Mouse (Mus musculus): ENCODE data around the gene Hunk. TPM values are rescaled to one million over a fixed set of nuclear protein-coding genes. Genes with fewer than 3 reads are reported as not detected.

Hunk gene
- polyA plus RNA-seq, 1 experiment from 2014 or later = 5.6 TPM

DNA sequence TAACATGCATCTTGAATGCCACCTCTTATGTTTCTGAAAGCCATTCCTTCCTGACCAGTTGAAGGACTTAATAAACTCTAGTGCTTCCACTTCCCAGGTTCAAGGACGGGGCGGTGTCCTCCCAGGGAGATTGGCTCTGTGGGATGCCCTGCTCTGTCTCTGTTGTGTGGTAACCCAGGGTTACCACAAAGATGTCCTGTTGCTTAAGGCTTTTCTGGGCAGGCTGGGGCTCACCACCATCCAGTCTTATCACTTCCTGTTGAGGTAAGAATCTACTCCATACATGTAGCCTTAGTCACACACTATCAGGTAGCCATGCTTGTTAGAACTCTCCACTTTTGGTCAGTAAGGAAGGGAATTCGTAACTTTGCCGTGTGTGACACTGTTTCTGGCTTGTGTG, 49.4 kb downstream of the Hunk start:
- no peak overlapping the region for H3K4me3 ChIP-seq (ENCODE audit: low read depth, low read length)
- no peaks in the 10 kb centered on the region for H3K27me3 ChIP-seq (replicated peaks; ENCODE audit: control insufficient read depth, insufficient read depth, low read length)
- H3K4me1 ChIP-seq (replicated peaks; ENCODE audit: control insufficient read depth, insufficient read depth, low read length) = peaks cover 9% of the 10 kb centered on the region
- ATAC-seq (replicated peaks; ENCODE audit: low FRiP score) (no peak), DNase-seq (ENCODE audit: low spot score) (no peak)
- WGBS = 43% methylated on average over 4 of the region's 4 CpGs
- H3K27ac ChIP-seq (ENCODE audit: low read depth, low read length) = no peak overlapping the region
- H3K9ac ChIP-seq (ENCODE audit: low read depth, low read length) = no peak overlapping the region
- peaks cover 2% of the 10 kb centered on the region; the same call in 1 of the 2 replicates for H3K9me3 ChIP-seq (ENCODE audit: control insufficient read depth, low read length)
- peaks cover 16% of the 10 kb centered on the region for H3K36me3 ChIP-seq (ENCODE audit: control insufficient read depth, insufficient read depth, low read length)
- no peak overlapping the region for H3K4me2 ChIP-seq

- no peak for DNase-seq (ENCODE audit: low spot score)
These were observed 51.5 kb downstream of the Hunk start for GRCm38 (mm10) chr16:90437276-90437675.

GRCm38 (mm10) chr16:90439493-90439892, 53.7 kb downstream of the Hunk start:
- 74% methylated on average over 6 of the region's 6 CpGs for WGBS

More at GRCm38 (mm10) chr16:90437276-90437675, 51.5 kb downstream of the Hunk start:
- no peak overlapping the region for H3K4me3 ChIP-seq (ENCODE audit: low read depth, low read length)
- peaks cover 4% of the 10 kb centered on the region; the same call in 1 of the 2 replicates for H3K4me1 ChIP-seq (replicated peaks; ENCODE audit: control insufficient read depth, insufficient read depth, low read length)
- no peak overlapping the region for H3K4me2 ChIP-seq
- no peak overlapping the region for H3K27ac ChIP-seq (ENCODE audit: low read depth, low read length)
- ATAC-seq (replicated peaks; ENCODE audit: low FRiP score) = no peak
- H3K9me3 ChIP-seq (ENCODE audit: control insufficient read depth, low read length) = peaks cover 2% of the 10 kb centered on the region; the same call in 1 of the 2 replicates
- WGBS = 39% methylated on average over 5 of the region's 5 CpGs
- peaks cover 16% of the 10 kb centered on the region for H3K36me3 ChIP-seq (ENCODE audit: control insufficient read depth, insufficient read depth, low read length)
- H3K9ac ChIP-seq (ENCODE audit: low read depth, low read length) = no peak overlapping the region
- H3K27me3 ChIP-seq (replicated peaks; ENCODE audit: control insufficient read depth, insufficient read depth, low read length) = no peaks in the 10 kb centered on the region

GRCm38 (mm10) chr16:90440654-90441053, 54.8 kb downstream of the Hunk start:
- Histone ChIP-seq H3K36me3 (ENCODE audit: control insufficient read depth, insufficient read depth, low read length) (no peaks in the 10 kb centered on the region), H3K9me3 (ENCODE audit: control insufficient read depth, low read length) (no peaks in the 10 kb centered on the region), H3K27ac (ENCODE audit: low read depth, low read length) (no peak overlapping the region), H3K27me3 (replicated peaks; ENCODE audit: control insufficient read depth, insufficient read depth, low read length) (no peaks in the 10 kb centered on the region), H3K4me1 (replicated peaks; ENCODE audit: control insufficient read depth, insufficient read depth, low read length) (peaks cover 4% of the 10 kb centered on the region; the same call in 1 of the 2 replicates), H3K4me2 (no peak overlapping the region), H3K4me3 (ENCODE audit: low read depth, low read length) (no peak overlapping the region), H3K9ac (ENCODE audit: low read depth, low read length) (no peak overlapping the region)
- WGBS = 85% methylated on average over 10 of the region's 10 CpGs
- no peak for DNase-seq (ENCODE audit: low spot score)
- no peak for ATAC-seq (replicated peaks; ENCODE audit: low FRiP score)

More at GRCm38 (mm10) chr16:90439493-90439892, 53.7 kb downstream of the Hunk start:
- Histone ChIP-seq H3K4me2 (no peak overlapping the region), H3K9ac (ENCODE audit: low read depth, low read length) (no peak overlapping the region), H3K27ac (ENCODE audit: low read depth, low read length) (no peak overlapping the region), H3K4me1 (replicated peaks; ENCODE audit: control insufficient read depth, insufficient read depth, low read length) (peaks cover 4% of the 10 kb centered on the region; the same call in 1 of the 2 replicates), H3K27me3 (replicated peaks; ENCODE audit: control insufficient read depth, insufficient read depth, low read length) (no peaks in the 10 kb centered on the region), H3K9me3 (ENCODE audit: control insufficient read depth, low read length) (no peaks in the 10 kb centered on the region), H3K4me3 (ENCODE audit: low read depth, low read length) (no peak overlapping the region), H3K36me3 (ENCODE audit: control insufficient read depth, insufficient read depth, low read length) (no peaks in the 10 kb centered on the region)
- ATAC-seq (replicated peaks; ENCODE audit: low FRiP score) (no peak), DNase-seq (ENCODE audit: low spot score) (no peak)

GRCm38 (mm10) chr16:90442991-90443390, 57.2 kb downstream of the Hunk start:
- Histone ChIP-seq H3K36me3 (ENCODE audit: control insufficient read depth, insufficient read depth, low read length) (no peaks in the 10 kb centered on the region), H3K4me1 (replicated peaks; ENCODE audit: control insufficient read depth, insufficient read depth, low read length) (no peaks in the 10 kb centered on the region), H3K4me3 (ENCODE audit: low read depth, low read length) (no peak overlapping the region), H3K9ac (ENCODE audit: low read depth, low read length) (no peak overlapping the region), H3K9me3 (ENCODE audit: control insufficient read depth, low read length) (no peaks in the 10 kb centered on the region), H3K4me2 (no peak overlapping the region), H3K27me3 (replicated peaks; ENCODE audit: control insufficient read depth, insufficient read depth, low read length) (no peaks in the 10 kb centered on the region), H3K27ac (ENCODE audit: low read depth, low read length) (no peak overlapping the region)
- 74% methylated on average over 6 of the region's 6 CpGs for WGBS
- ATAC-seq (replicated peaks; ENCODE audit: low FRiP score) (no peak), DNase-seq (ENCODE audit: low spot score) (no peak)

DNA sequence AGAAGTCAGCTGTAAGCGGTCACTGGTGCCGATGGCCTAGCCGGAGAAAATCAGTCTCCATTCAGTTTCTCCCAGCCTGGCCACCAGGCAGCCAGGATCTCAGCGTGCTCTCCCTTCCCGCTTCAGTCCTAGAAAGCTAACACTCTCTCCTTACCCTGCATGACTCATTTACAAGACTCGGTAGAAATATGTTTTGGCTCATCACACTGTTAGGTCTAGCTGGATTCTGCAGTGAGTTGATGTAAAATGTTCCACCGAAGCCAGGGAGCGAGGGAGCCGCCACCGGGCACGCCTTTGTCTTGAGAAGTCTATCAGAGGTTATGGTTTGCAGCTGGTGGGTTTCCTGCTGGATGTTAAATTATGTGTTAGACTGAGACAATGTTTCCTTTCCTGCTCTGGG, 67.4 kb downstream of the Hunk start:
- ATAC-seq (replicated peaks; ENCODE audit: low FRiP score) (no peak), DNase-seq (ENCODE audit: low spot score) (no peak)
- no peaks in the 10 kb centered on the region for H3K36me3 ChIP-seq (ENCODE audit: control insufficient read depth, insufficient read depth, low read length)
- no peak overlapping the region for H3K4me2 ChIP-seq
- H3K4me1 ChIP-seq (replicated peaks; ENCODE audit: control insufficient read depth, insufficient read depth, low read length) = peaks cover 12% of the 10 kb centered on the region
- H3K27me3 ChIP-seq (replicated peaks; ENCODE audit: control insufficient read depth, insufficient read depth, low read length) = no peaks in the 10 kb centered on the region
- no peak overlapping the region for H3K4me3 ChIP-seq (ENCODE audit: low read depth, low read length)
- 58% methylated on average over 11 of the region's 11 CpGs for WGBS
- no peak overlapping the region for H3K9ac ChIP-seq (ENCODE audit: low read depth, low read length)
- H3K27ac ChIP-seq (ENCODE audit: low read depth, low read length) = no peak overlapping the region; the same call in 1 of the 2 replicates
- no peaks in the 10 kb centered on the region for H3K9me3 ChIP-seq (ENCODE audit: control insufficient read depth, low read length)

- 74% methylated on average over 7 of the region's 7 CpGs for WGBS
- Histone ChIP-seq H3K4me2 (no peak overlapping the region), H3K27ac (ENCODE audit: low read depth, low read length) (no peak overlapping the region), H3K4me1 (replicated peaks; ENCODE audit: control insufficient read depth, insufficient read depth, low read length) (peaks cover 6% of the 10 kb centered on the region; the same call in 1 of the 2 replicates), H3K9me3 (ENCODE audit: control insufficient read depth, low read length) (no peaks in the 10 kb centered on the region), H3K4me3 (ENCODE audit: low read depth, low read length) (no peak overlapping the region), H3K36me3 (ENCODE audit: control insufficient read depth, insufficient read depth, low read length) (no peaks in the 10 kb centered on the region), H3K27me3 (replicated peaks; ENCODE audit: control insufficient read depth, insufficient read depth, low read length) (no peaks in the 10 kb centered on the region), H3K9ac (ENCODE audit: low read depth, low read length) (no peak overlapping the region)
- ATAC-seq (replicated peaks; ENCODE audit: low FRiP score) (no peak), DNase-seq (ENCODE audit: low spot score) (no peak)
These were observed 70.8 kb downstream of the Hunk start for GRCm38 (mm10) chr16:90456495-90457125.

DNA sequence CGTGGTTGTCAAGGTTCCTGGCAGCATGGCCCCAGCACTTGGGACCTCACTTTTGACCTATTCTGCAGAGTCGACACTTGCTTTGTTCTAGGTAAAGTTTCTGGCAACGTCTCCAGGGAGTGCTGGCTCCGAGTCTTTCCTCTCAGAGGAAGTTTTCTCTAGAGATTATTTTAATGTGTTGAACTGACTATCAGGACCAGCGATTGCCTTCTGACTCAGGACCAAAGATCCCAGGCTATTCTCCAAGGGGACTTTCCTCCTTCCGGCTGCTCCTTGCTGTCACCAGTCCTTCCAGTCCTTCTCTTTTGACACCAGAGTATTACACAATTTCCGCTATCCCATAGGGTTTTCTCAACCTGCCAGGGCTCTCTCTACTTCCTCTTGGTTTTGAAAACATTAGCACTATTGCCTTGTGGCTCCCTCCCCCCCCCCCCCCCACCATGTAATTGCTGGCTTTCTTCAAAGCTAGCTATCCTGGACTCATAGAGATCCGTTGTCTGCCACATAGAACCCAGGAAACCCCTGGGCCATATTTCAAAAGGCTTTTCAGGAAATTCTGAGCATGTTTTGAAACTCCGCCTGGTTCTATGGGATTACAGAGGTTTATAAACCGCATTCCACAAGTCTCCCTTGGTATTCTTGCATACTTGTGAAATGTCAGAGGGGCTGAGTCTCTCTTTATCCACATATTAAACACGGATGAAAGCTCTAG, 73.2 kb downstream of the Hunk start:
- ATAC-seq (replicated peaks; ENCODE audit: low FRiP score) = no peak
- no peak for DNase-seq (ENCODE audit: low spot score)
- no peak overlapping the region; the same call in 1 of the 2 replicates for H3K27ac ChIP-seq (ENCODE audit: low read depth, low read length)
- H3K4me2 ChIP-seq = no peak overlapping the region
- H3K4me1 ChIP-seq (replicated peaks; ENCODE audit: control insufficient read depth, insufficient read depth, low read length) = 0 out of 2 replicates have a peak, but pooled peaks cover 4% of the 10 kb centered on the region
- no peaks in the 10 kb centered on the region for H3K27me3 ChIP-seq (replicated peaks; ENCODE audit: control insufficient read depth, insufficient read depth, low read length)
- no peak overlapping the region for H3K9ac ChIP-seq (ENCODE audit: low read depth, low read length)
- WGBS = 50% methylated on average over 11 of the region's 11 CpGs
- no peaks in the 10 kb centered on the region for H3K9me3 ChIP-seq (ENCODE audit: control insufficient read depth, low read length)
- H3K4me3 ChIP-seq (ENCODE audit: low read depth, low read length) = no peak overlapping the region
- H3K36me3 ChIP-seq (ENCODE audit: control insufficient read depth, insufficient read depth, low read length) = no peaks in the 10 kb centered on the region
